13 mouse cellular contexts compared by ENCODE assay signal in the genomic region with DNA sequence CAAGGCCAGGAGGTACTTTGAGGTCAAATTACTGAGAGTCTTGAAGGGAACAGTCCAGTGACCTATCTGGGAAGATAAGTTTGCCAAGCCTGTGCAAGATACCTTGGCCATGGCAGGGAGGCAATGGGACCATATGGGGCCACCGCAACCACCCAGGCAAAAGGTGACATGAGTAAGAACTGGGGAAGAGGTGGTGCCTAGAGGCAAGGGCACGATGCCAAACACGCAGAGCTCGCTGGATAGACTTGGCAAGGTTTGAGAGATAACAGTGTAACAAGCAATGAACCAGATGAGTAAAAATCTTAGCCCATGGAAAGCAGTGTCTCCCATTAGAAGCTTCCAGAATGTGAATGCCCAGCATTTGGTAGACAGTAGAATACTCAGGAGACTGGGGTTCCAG.
DNase-seq lines count a peak whose midpoint lies in the region; ATAC-seq and TF ChIP-seq lines count a peak whose summit lies in the region.
"Had no signal": no experiment of that assay in that cellular context is flagged by ENCODE, and none has a peak within 500 bp of the region (broad histone marks: within the 10 kb centered on the region; RNA-seq: fewer than 3 reads in every experiment).

No protein-coding gene starts in this region.

- H3K27ac ChIP-seq in kidney, adult 2 months (ENCODE audit: insufficient read depth, low read depth, low read length) = no peak overlapping the region
- H3K27ac ChIP-seq: hindbrain, embryonic 14.5 days; limb, embryonic 15.5 days had no signal

- TF ChIP-seq CTCF in kidney, adult 2 months (conservative IDR thresholded peaks at IDR 0.05; ENCODE audit: insufficient read depth, insufficient read length, low read depth, low read length) = no peak

- WGBS in kidney, adult 2 months = 77% methylated on average over 4 of the region's 4 CpGs

- peak; percentile 22 for DNase-seq in kidney, adult 2 months
- no peak for DNase-seq in kidney, postnatal 14 days
- peak; percentile 61 for DNase-seq in adrenal gland, adult 2 months
- DNase-seq in brain, adult 2 months (ENCODE audit: low read depth, low spot score) = peak; percentile 27
- DNase-seq in heart, postnatal 25 days (ENCODE audit: low spot score) = peak; percentile 6
- DNase-seq in right cerebral cortex, postnatal 14 days = no peak
- no peak for DNase-seq in gastrocnemius, adult 18-20 months (ENCODE audit: low spot score)
- DNase-seq: gastrocnemius, postnatal 14 days; lung, postnatal 14 days; thymus, postnatal 4 days had no signal

- no peak for TF ChIP-seq POLR2A in kidney, adult 2 months (IDR thresholded peaks at IDR 0.05; ENCODE audit: low read depth, low read length)

- no peaks in the 10 kb centered on the region for H3K27me3 ChIP-seq in kidney, adult 2 months (replicated peaks; ENCODE audit: control insufficient read depth, insufficient read depth, low read length)

- intact Hi-C loops in heart, postnatal 25 days (cut with DNase I) = loop anchor here (10.0 kb wide), 1 partner anchor 1587 kb away; no protein-coding TSS in a partner anchor

- H3K4me3 ChIP-seq in kidney, adult 2 months (ENCODE audit: insufficient read depth, low read depth, low read length) = no peak overlapping the region
- H3K4me3 ChIP-seq: limb, embryonic 15.5 days had no signal

- no peaks in the 10 kb centered on the region for H3K36me3 ChIP-seq in kidney, adult 2 months (ENCODE audit: control insufficient read depth, insufficient read depth, low read length)
- H3K36me3 ChIP-seq: limb, embryonic 15.5 days had no signal

- no peak for ATAC-seq in erythroid progenitor cell, adult 5-6 weeks (replicated peaks; ENCODE audit: low FRiP score, poor library complexity, severe bottlenecking)

- H3K4me1 ChIP-seq in kidney, adult 2 months (ENCODE audit: control insufficient read depth, insufficient read depth, low read length) = no peaks in the 10 kb centered on the region
- H3K4me1 ChIP-seq: limb, embryonic 15.5 days had no signal

Comparison
In these comparisons a context has a peak if more than half of its experiments do, and no peak if none do; other contexts are left out.
1. DNase-seq: peak in kidney, adult 2 months (single experiment), adrenal gland, adult 2 months (single experiment), brain, adult 2 months (single experiment) and heart, postnatal 25 days (single experiment); none in kidney, postnatal 14 days (single experiment), right cerebral cortex, postnatal 14 days (single experiment) and gastrocnemius, adult 18-20 months (single experiment).